Mouse (Mus musculus) myocyte (in vitro differentiated cells): ENCODE results near the gene Adgrg6.

Source experiments
- MAX ChIP-seq: IDR thresholded peaks from one replicate; pipeline ENCODE4 v1.6.1; 2011; ENCODE audit warnings: low read depth, mild to moderate bottlenecking, control low read depth
- POLR2A ChIP-seq: IDR thresholded peaks from one replicate; pipeline ENCODE4 v1.6.1; 2011; ENCODE audit warnings: low read depth, mild to moderate bottlenecking, control low read depth, moderate library complexity; ENCODE audit not compliant: insufficient read length
- POLR2AphosphoS2 ChIP-seq: IDR thresholded peaks from one replicate; pipeline ENCODE4 v1.6.1; 2011; ENCODE audit warnings: low read depth, control low read depth; ENCODE audit not compliant: insufficient read length
- SRF ChIP-seq: IDR thresholded peaks from one replicate; pipeline ENCODE4 v1.6.1; 2011; ENCODE audit warnings: low read depth; ENCODE audit not compliant: control insufficient read depth, insufficient read length

DNA sequence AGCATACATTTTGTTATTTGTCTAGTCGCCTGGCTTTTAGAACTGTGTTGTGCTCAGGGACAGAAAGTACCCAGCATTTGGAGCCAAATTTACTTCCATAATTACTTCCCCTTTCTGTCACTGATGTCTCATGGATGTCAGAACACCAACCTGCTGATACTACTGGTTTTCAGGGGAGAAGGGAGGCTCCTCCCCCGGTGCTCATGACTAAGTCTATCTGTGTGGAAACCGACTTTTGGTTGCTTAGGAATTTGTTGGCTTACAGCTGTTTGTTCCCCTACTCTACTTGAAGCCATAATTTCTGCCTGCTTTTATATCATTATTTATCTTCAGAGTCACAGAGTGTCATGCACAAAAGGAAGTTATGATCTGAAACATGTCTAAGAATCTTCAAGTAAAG, 14.4 kb downstream of the Adgrg6 start:
- TF ChIP-seq SRF (no peak), POLR2AphosphoS2 (no peak), MAX (no peak), POLR2A (no peak)
